In genomic region chr7:73536579-73536978, GRCm38 (mm10) we compare ENCODE assay signal across 9 mouse cellular contexts. TPM values are rescaled to one million over a fixed set of nuclear protein-coding genes. Genes with fewer than 3 reads are reported as not detected.
DNase-seq lines count a peak whose midpoint lies in the region; ATAC-seq and TF ChIP-seq lines count a peak whose summit lies in the region.
"Had no signal": no experiment of that assay in that cellular context is flagged by ENCODE, and none has a peak within 500 bp of the region (broad histone marks: within the 10 kb centered on the region; RNA-seq: fewer than 3 reads in every experiment).

No protein-coding gene starts in this region.

- intact Hi-C loops in heart, adult 2 months (cut with DNase I), result loop anchor here (10.0 kb wide), 1 partner anchor 208 kb away; the partner anchor contains the start of gene Fam174b
- intact Hi-C loops in heart, postnatal 25 days (cut with DNase I), result no loop called here

- TF ChIP-seq EP300 in heart, adult 2 months (IDR thresholded peaks at IDR 0.05; ENCODE audit: insufficient read depth, low read depth, low read length), result no peak
- TF ChIP-seq EP300 in ES-Bruce4 (IDR thresholded peaks at IDR 0.05; ENCODE audit: insufficient read depth, low read depth, low read length), result no peak

- H3K4me1 ChIP-seq in heart, adult 2 months (ENCODE audit: control insufficient read depth, insufficient read depth, low read length), result peaks cover 14% of the 10 kb centered on the region
- H3K4me1 ChIP-seq in ES-Bruce4 (ENCODE audit: control insufficient read depth, insufficient read depth, low read length), result no peaks in the 10 kb centered on the region
- H3K4me1 ChIP-seq in heart, embryonic 16.5 days (ENCODE audit: control insufficient read depth, insufficient read depth, low read length), result peaks cover 41% of the 10 kb centered on the region

- H3K9me3 ChIP-seq in ES-Bruce4 (replicated peaks; ENCODE audit: control insufficient read depth, insufficient read depth, low read length, poor library complexity, severe bottlenecking), result no peaks in the 10 kb centered on the region
- H3K9me3 ChIP-seq in heart, embryonic 16.5 days (replicated peaks; ENCODE audit: control insufficient read depth, low read length), result no peaks in the 10 kb centered on the region

- TF ChIP-seq POLR2A in heart, adult 2 months (IDR thresholded peaks at IDR 0.05; ENCODE audit: insufficient read depth, low read depth, low read length), result no peak
- TF ChIP-seq POLR2A in ES-Bruce4 (IDR thresholded peaks at IDR 0.05; ENCODE audit: insufficient read depth, low read length), result no peak

- H3K27ac ChIP-seq in heart, adult 2 months, result peak overlapping the region; percentile 80
- H3K27ac ChIP-seq in ES-Bruce4 (ENCODE audit: insufficient read depth, low read length), result peak overlapping the region; percentile 90
- H3K27ac ChIP-seq in heart, embryonic 16.5 days (ENCODE audit: low read length), result peak overlapping the region; percentile 89
- peak overlapping the region; percentile 85 for H3K27ac ChIP-seq in macrophage

- peaks cover 8% of the 10 kb centered on the region for H3K79me2 ChIP-seq in heart, adult 2 months (replicated peaks; ENCODE audit: control insufficient read depth, insufficient read depth, low read length)
- peaks cover 97% of the 10 kb centered on the region for H3K79me2 ChIP-seq in macrophage (ENCODE audit: inconsistent target)

- no peaks in the 10 kb centered on the region for H3K27me3 ChIP-seq in heart, adult 2 months (ENCODE audit: control insufficient read depth, insufficient read depth, low read length)
- H3K27me3 ChIP-seq in ES-Bruce4 (ENCODE audit: control insufficient read depth, insufficient read depth, low read length, poor library complexity, severe bottlenecking), result no peaks in the 10 kb centered on the region
- no peaks in the 10 kb centered on the region for H3K27me3 ChIP-seq in heart, embryonic 16.5 days (ENCODE audit: control insufficient read depth, insufficient read depth, low read length)

- DNase-seq in heart, adult 2 months, result no peak
- DNase-seq in heart, postnatal 25 days (ENCODE audit: low spot score), result no peak
- no peak for DNase-seq in left cerebral cortex, adult 11 months (ENCODE audit: low spot score)
- DNase-seq in retina, postnatal 1 day, result no peak
- DNase-seq: cerebellum, postnatal 14 days had no signal

- ATAC-seq in heart, embryonic 16.5 days (replicated peaks; ENCODE audit: extremely low read depth, insufficient read depth, low FRiP score), result no peak
- ATAC-seq in megakaryocyte progenitor cell, adult 5-6 weeks (replicated peaks; ENCODE audit: poor library complexity), result no peak

- peak overlapping the region; percentile 54; the same call in 1 of the 2 replicates for H3K9ac ChIP-seq in heart, adult 2 months (ENCODE audit: low read depth, low read length)
- H3K9ac ChIP-seq in ES-Bruce4 (ENCODE audit: low read depth, poor library complexity, severe bottlenecking), result peak overlapping the region; percentile 85
- peak overlapping the region; percentile 76; the same call in 1 of the 2 replicates for H3K9ac ChIP-seq in heart, embryonic 16.5 days (ENCODE audit: low read length)

- WGBS in heart, adult 2 months, result 34% methylated on average over 2 of the region's 2 CpGs
- 68% methylated on average over 2 of the region's 2 CpGs for WGBS in heart, embryonic 16.5 days
- 36% methylated on average over 2 of the region's 2 CpGs for WGBS in macrophage (ENCODE audit: missing documents)

- H3K4me3 ChIP-seq in heart, adult 2 months, result peak overlapping the region; percentile 63
- peak overlapping the region; percentile 50 for H3K4me3 ChIP-seq in ES-Bruce4 (ENCODE audit: low read depth, low read length)
- H3K4me3 ChIP-seq in heart, embryonic 16.5 days (ENCODE audit: low read length), result peak overlapping the region; percentile 23
- peak overlapping the region; percentile 47 for H3K4me3 ChIP-seq in macrophage (ENCODE audit: inconsistent target)

- peak overlapping the region; percentile 87 for H3K4me2 ChIP-seq in heart, embryonic 16.5 days (ENCODE audit: low read depth, low read length)

- peaks cover 47% of the 10 kb centered on the region for H3K36me3 ChIP-seq in heart, adult 2 months (ENCODE audit: control insufficient read depth, insufficient read depth, low read length)
- H3K36me3 ChIP-seq in ES-Bruce4 (ENCODE audit: control insufficient read depth, insufficient read depth, low read length, poor library complexity, severe bottlenecking) (peaks cover 7% of the 10 kb centered on the region), macrophage (ENCODE audit: inconsistent target) (no peaks in the 10 kb centered on the region)
- H3K36me3 ChIP-seq in heart, embryonic 16.5 days (ENCODE audit: control insufficient read depth, insufficient read depth), result peaks cover 2% of the 10 kb centered on the region; the same call in 1 of the 2 replicates

- no peak for TF ChIP-seq CTCF in heart, adult 2 months (IDR thresholded peaks at IDR 0.05)
- TF ChIP-seq CTCF in ES-Bruce4 (IDR thresholded peaks at IDR 0.05; ENCODE audit: low read depth, low read length), result no peak

RNA-seq across cellular contexts. Expression of gene Chd2, which starts 5.1 kb away (rescaled TPM):
- total RNA-seq in heart, adult 2 months (2021), result 10 to 100 TPM; 38.1 to 43.3 TPM
- polyA plus RNA-seq in heart, adult 2 months (2012; rRNA removed), result 32.9 and 38.0 TPM in 2 replicates
- 10 to 100 TPM; 40.4 to 41.2 TPM for total RNA-seq in heart, postnatal 25 days (2021)
- polyA plus RNA-seq in ES-Bruce4 (2011; ENCODE audit: insufficient read depth, insufficient read length, low read depth, missing spikeins) (103 and 104 TPM in 2 replicates), macrophage (2018) (11.4 to 34.5 TPM (median 15.8 TPM) in 3 replicates)
- polyA plus RNA-seq in heart, embryonic 16.5 days (2015; fragmentation: Nextera tagmentation; extraction: Ambion mirVana), result 33.1 and 36.5 TPM in 2 replicates
- 100 to 1,000 TPM; 403 to 732 (median 510) TPM for total RNA-seq in macrophage (2018; cell fraction: chromatin; rRNA removed)
- total RNA-seq in macrophage (2018; cell fraction: cytosol; rRNA removed), result 10 to 100 TPM; 21.1 to 41.7 (median 26.6) TPM
- total RNA-seq in macrophage (2018; cell fraction: nucleus; rRNA removed), result 100 to 1,000 TPM; 110 to 331 (median 224) TPM
- 46.8 and 54.3 TPM in 2 replicates for total RNA-seq in megakaryocyte progenitor cell, adult 5-6 weeks (2015)
- 82.2 and 117 TPM in 2 replicates for total RNA-seq in megakaryocyte progenitor cell, adult 5-6 weeks (2017)
